Mouse (Mus musculus): ENCODE data around the gene Atxn1. TPM values are rescaled to one million over a fixed set of nuclear protein-coding genes. Genes with fewer than 3 reads are reported as not detected.

Gene Atxn1
- total and polyA plus RNA-seq, 3 experiments = 0.39 to 1.1 TPM; not detected in 1

- Histone ChIP-seq H3K79me2 (ENCODE audit: control insufficient read depth, insufficient read depth, low read length, poor library complexity) (no peaks in the 10 kb centered on the region), H3K27ac (ENCODE audit: control insufficient read depth, low read depth, low read length) (no peak overlapping the region), H3K27me3 (ENCODE audit: control insufficient read depth in 1 of 2, insufficient read depth in 2 of 2, low read length in 2 of 2) (no peaks in the 10 kb centered on the region), H3K4me1 (ENCODE audit: control insufficient read depth in 1 of 2, insufficient read depth in 2 of 2, low read length in 2 of 2) (peaks cover 0 to 16% of the 10 kb centered on the region in 2 experiments; a peak in 2 of 4 replicates), H3K4me3 (ENCODE audit: control insufficient read depth in 1 of 2, insufficient read depth in 1 of 2, low read depth in 2 of 2, low read length in 2 of 2) (no peak overlapping the region), H3K9ac (ENCODE audit: control insufficient read depth, low read depth, low read length, poor library complexity, severe bottlenecking) (no peak overlapping the region), H3K36me3 (ENCODE audit: control insufficient read depth in 1 of 2, insufficient read depth in 2 of 2, low read length in 2 of 2) (peaks cover 0 to 8% of the 10 kb centered on the region in 2 experiments; a peak in 2 of 4 replicates), H3K9me3 (replicated peaks; ENCODE audit: insufficient read depth, low read length) (no peaks in the 10 kb centered on the region)
- TF ChIP-seq ETS1 (IDR thresholded peaks at IDR 0.05; ENCODE audit: low read depth, low read length) (peak; percentile 42; the same call in 1 of the 2 replicates), MAFK (IDR thresholded peaks at IDR 0.05; ENCODE audit: borderline replicate concordance, low read depth, low read length) (peak; percentile 97), CHD1 (IDR thresholded peaks at IDR 0.05; ENCODE audit: low read depth, low read length) (no peak)
- DNase-seq (ENCODE audit: low read depth, low spot score) = no peak
Observed at GRCm38 (mm10) chr13:45751231-45751630, 213.6 kb downstream of the Atxn1 start.

- H3K27ac ChIP-seq (ENCODE audit: control insufficient read depth, low read depth, low read length) = no peak overlapping the region
Observed at GRCm38 (mm10) chr13:45750627-45751026, 214.2 kb downstream of the Atxn1 start.

GRCm38 (mm10) chr13:45749937-45750336, 214.9 kb downstream of the Atxn1 start:
- H3K9ac ChIP-seq (ENCODE audit: control insufficient read depth, low read depth, low read length, poor library complexity, severe bottlenecking) = no peak overlapping the region
- peak; percentile 85 for DNase-seq (ENCODE audit: low read depth, low spot score)
- H3K36me3 ChIP-seq (ENCODE audit: control insufficient read depth in 1 of 2, insufficient read depth in 2 of 2, low read length in 2 of 2) = peaks cover 0 to 11% of the 10 kb centered on the region in 2 experiments; a peak in 2 of 4 replicates

More at GRCm38 (mm10) chr13:45750627-45751026, 214.2 kb downstream of the Atxn1 start:
- Histone ChIP-seq H3K4me1 (ENCODE audit: control insufficient read depth in 1 of 2, insufficient read depth in 2 of 2, low read length in 2 of 2) (peaks cover 0 to 16% of the 10 kb centered on the region in 2 experiments; a peak in 2 of 4 replicates), H3K9ac (ENCODE audit: control insufficient read depth, low read depth, low read length, poor library complexity, severe bottlenecking) (no peak overlapping the region), H3K9me3 (replicated peaks; ENCODE audit: insufficient read depth, low read length) (no peaks in the 10 kb centered on the region), H3K36me3 (ENCODE audit: control insufficient read depth in 1 of 2, insufficient read depth in 2 of 2, low read length in 2 of 2) (peaks cover 0 to 8% of the 10 kb centered on the region in 2 experiments; a peak in 2 of 4 replicates), H3K27me3 (ENCODE audit: control insufficient read depth in 1 of 2, insufficient read depth in 2 of 2, low read length in 2 of 2) (no peaks in the 10 kb centered on the region), H3K79me2 (ENCODE audit: control insufficient read depth, insufficient read depth, low read length, poor library complexity) (no peaks in the 10 kb centered on the region), H3K4me3 (ENCODE audit: control insufficient read depth in 1 of 2, insufficient read depth in 1 of 2, low read depth in 2 of 2, low read length in 2 of 2) (no peak overlapping the region)
- no peak for DNase-seq (ENCODE audit: low read depth, low spot score)
- no peak for TF ChIP-seq USF2 (IDR thresholded peaks at IDR 0.05; ENCODE audit: borderline replicate concordance in 1 of 2, insufficient read depth in 1 of 2, low read depth in 1 of 2, low read length in 2 of 2)
- TF ChIP-seq POLR2AphosphoS5 (IDR thresholded peaks at IDR 0.05; ENCODE audit: borderline replicate concordance, low read depth, low read length) = no peak
- TF ChIP-seq JUND (IDR thresholded peaks at IDR 0.05; ENCODE audit: low read depth, low read length) = no peak
- TF ChIP-seq ZC3H11A (IDR thresholded peaks at IDR 0.05; ENCODE audit: low read depth, low read length) = no peak
- TF ChIP-seq ZKSCAN1 (IDR thresholded peaks at IDR 0.05; ENCODE audit: low read depth, low read length) = no peak
- no peak for TF ChIP-seq ETS1 (IDR thresholded peaks at IDR 0.05; ENCODE audit: low read depth, low read length)
- no peak for TF ChIP-seq SMC3 (IDR thresholded peaks at IDR 0.05; ENCODE audit: low read depth, low read length)
- no peak for TF ChIP-seq POLR2AphosphoS2 (IDR thresholded peaks at IDR 0.05; ENCODE audit: low read length)
- TF ChIP-seq RAD21 (IDR thresholded peaks at IDR 0.05; ENCODE audit: low read depth, low read length) = no peak
- no peak for TF ChIP-seq TBP (IDR thresholded peaks at IDR 0.05; ENCODE audit: low read depth, low read length)
- TF ChIP-seq HCFC1 (IDR thresholded peaks at IDR 0.05; ENCODE audit: low read depth, low read length) = no peak
- no peak for TF ChIP-seq NELFE (IDR thresholded peaks at IDR 0.05; ENCODE audit: low read depth, low read length)
- no peak for TF ChIP-seq EP300 (IDR thresholded peaks at IDR 0.05; ENCODE audit: low read depth in 1 of 2, low read length in 2 of 2)
- TF ChIP-seq ZNF384 (IDR thresholded peaks at IDR 0.05; ENCODE audit: low read depth, low read length) = no peak
- TF ChIP-seq RCOR1 (IDR thresholded peaks at IDR 0.05; ENCODE audit: low read depth, low read length) = no peak
- no peak for TF ChIP-seq KAT2A (conservative IDR thresholded peaks at IDR 0.05; ENCODE audit: low read depth, low read length)
- TF ChIP-seq CTCF (IDR thresholded peaks at IDR 0.05 in 2 of 3, conservative IDR thresholded peaks at IDR 0.05 in 1 of 3; ENCODE audit: control insufficient read depth in 1 of 3, insufficient read depth in 1 of 3, low read depth in 2 of 3, low read length in 3 of 3, poor library complexity in 1 of 3, severe bottlenecking in 1 of 3) = no peak
- no peak for TF ChIP-seq ZMIZ1 (IDR thresholded peaks at IDR 0.05; ENCODE audit: low read depth, low read length)
- no peak for TF ChIP-seq MAZ (IDR thresholded peaks at IDR 0.05; ENCODE audit: low read depth, low read length)

More at GRCm38 (mm10) chr13:45749937-45750336, 214.9 kb downstream of the Atxn1 start:
- TF ChIP-seq TAL1 (IDR thresholded peaks at IDR 0.05; ENCODE audit: low read length) (0 out of 2 replicates have a peak, but pooled peaks have one; percentile 26), EP300 (IDR thresholded peaks at IDR 0.05; ENCODE audit: low read depth in 1 of 2, low read length in 2 of 2) (peak; percentile 59 to 88; a peak in 3 of 4 replicates), RCOR1 (IDR thresholded peaks at IDR 0.05; ENCODE audit: low read depth, low read length) (0 out of 2 replicates have a peak, but pooled peaks have one; percentile 11), MAZ (IDR thresholded peaks at IDR 0.05; ENCODE audit: low read depth, low read length) (no peak), TCF12 (IDR thresholded peaks at IDR 0.05; ENCODE audit: low read depth, low read length) (peak; percentile 47; the same call in 1 of the 2 replicates), GATA1 (IDR thresholded peaks at IDR 0.05; ENCODE audit: low read depth, low read length) (peak; percentile 70), TBP (IDR thresholded peaks at IDR 0.05; ENCODE audit: low read depth, low read length) (0 out of 2 replicates have a peak, but pooled peaks have one; percentile 39), ETS1 (IDR thresholded peaks at IDR 0.05; ENCODE audit: low read depth, low read length) (peak; percentile 61; the same call in 1 of the 2 replicates), MEF2A (IDR thresholded peaks at IDR 0.05; ENCODE audit: extremely low read depth, insufficient replicate concordance, low read depth, low read length, poor library complexity, severe bottlenecking) (no peak)
- Histone ChIP-seq H3K4me3 (ENCODE audit: control insufficient read depth in 1 of 2, insufficient read depth in 1 of 2, low read depth in 2 of 2, low read length in 2 of 2) (no peak overlapping the region), H3K27me3 (ENCODE audit: control insufficient read depth in 1 of 2, insufficient read depth in 2 of 2, low read length in 2 of 2) (no peaks in the 10 kb centered on the region), H3K4me1 (ENCODE audit: control insufficient read depth in 1 of 2, insufficient read depth in 2 of 2, low read length in 2 of 2) (peaks cover 0 to 16% of the 10 kb centered on the region in 2 experiments; a peak in 3 of 4 replicates), H3K9me3 (replicated peaks; ENCODE audit: insufficient read depth, low read length) (no peaks in the 10 kb centered on the region), H3K79me2 (ENCODE audit: control insufficient read depth, insufficient read depth, low read length, poor library complexity) (no peaks in the 10 kb centered on the region), H3K27ac (ENCODE audit: control insufficient read depth, low read depth, low read length) (no peak overlapping the region)
